Mouse (Mus musculus): ENCODE measurements at regions not wholly inside any gene's neighbourhood (a gene's known extent, or its start where the extent isn't known, plus 50 kb on each side); places are given as distances from the start of the nearest gene placed in this dataset.

- no peak for ATAC-seq (replicated peaks; ENCODE audit: low FRiP score, poor library complexity, severe bottlenecking)
Measured at GRCm38 (mm10) chr6:84514623-84515022, 79.1 kb downstream of the Cyp26b1 start.

- no peak for ATAC-seq (replicated peaks; ENCODE audit: low FRiP score, poor library complexity, severe bottlenecking)
Measured at GRCm38 (mm10) chr6:84508598-84508997, 85.1 kb downstream of the Cyp26b1 start.

- no peak for ATAC-seq (replicated peaks; ENCODE audit: low FRiP score, poor library complexity, severe bottlenecking)
Measured at GRCm38 (mm10) chr6:84506675-84507074, 87.0 kb downstream of the Cyp26b1 start.

GRCm38 (mm10) chr6:84500255-84500886, 93.3 kb downstream of the Cyp26b1 start:
- no peak for ATAC-seq (replicated peaks; ENCODE audit: low FRiP score, poor library complexity, severe bottlenecking)

GRCm38 (mm10) chr6:84498076-84498475, 95.6 kb downstream of the Cyp26b1 start:
- ATAC-seq (replicated peaks; ENCODE audit: low FRiP score, poor library complexity, severe bottlenecking) = no peak

GRCm38 (mm10) chr6:84493676-84494075, 100.0 kb downstream of the Cyp26b1 start:
- ATAC-seq (replicated peaks; ENCODE audit: low FRiP score, poor library complexity, severe bottlenecking) = no peak

- no peak for ATAC-seq (replicated peaks; ENCODE audit: low FRiP score, poor library complexity, severe bottlenecking)
Measured at GRCm38 (mm10) chr6:84493169-84493568, 100.5 kb downstream of the Cyp26b1 start.

GRCm38 (mm10) chr6:84492594-84492993, 101.1 kb downstream of the Cyp26b1 start:
- no peak for ATAC-seq (replicated peaks; ENCODE audit: low FRiP score, poor library complexity, severe bottlenecking)

GRCm38 (mm10) chr6:84491106-84491505, 102.6 kb downstream of the Cyp26b1 start:
- no peak for ATAC-seq (replicated peaks; ENCODE audit: low FRiP score, poor library complexity, severe bottlenecking)

GRCm38 (mm10) chr6:84481205-84481604, 112.5 kb downstream of the Cyp26b1 start:
- ATAC-seq (replicated peaks; ENCODE audit: low FRiP score, poor library complexity, severe bottlenecking) = no peak

GRCm38 (mm10) chr6:84477072-84477471, 116.6 kb downstream of the Cyp26b1 start:
- ATAC-seq (replicated peaks; ENCODE audit: low FRiP score, poor library complexity, severe bottlenecking) = no peak

- ATAC-seq (replicated peaks; ENCODE audit: low FRiP score, poor library complexity, severe bottlenecking) = no peak
Measured at GRCm38 (mm10) chr6:84476466-84476865, 117.2 kb downstream of the Cyp26b1 start.

GRCm38 (mm10) chr6:84474835-84475234, 118.9 kb downstream of the Cyp26b1 start:
- no peak for ATAC-seq (replicated peaks; ENCODE audit: low FRiP score, poor library complexity, severe bottlenecking)

GRCm38 (mm10) chr6:84473171-84473570, 120.5 kb downstream of the Cyp26b1 start:
- ATAC-seq (replicated peaks; ENCODE audit: low FRiP score, poor library complexity, severe bottlenecking) = no peak

- no peak for ATAC-seq (replicated peaks; ENCODE audit: low FRiP score, poor library complexity, severe bottlenecking)
Measured at GRCm38 (mm10) chr6:84472287-84472686, 121.4 kb downstream of the Cyp26b1 start.

GRCm38 (mm10) chr6:84467319-84467718, 126.4 kb downstream of the Cyp26b1 start:
- ATAC-seq (replicated peaks; ENCODE audit: low FRiP score, poor library complexity, severe bottlenecking) = no peak

GRCm38 (mm10) chr6:84466223-84466622, 127.5 kb downstream of the Cyp26b1 start:
- ATAC-seq (replicated peaks; ENCODE audit: low FRiP score, poor library complexity, severe bottlenecking) = no peak

- ATAC-seq (replicated peaks; ENCODE audit: low FRiP score, poor library complexity, severe bottlenecking) = no peak
Measured at GRCm38 (mm10) chr6:84465596-84465995, 128.1 kb downstream of the Cyp26b1 start.

- ATAC-seq (replicated peaks; ENCODE audit: low FRiP score, poor library complexity, severe bottlenecking) = no peak
Measured at GRCm38 (mm10) chr6:84463592-84464367, 129.9 kb downstream of the Cyp26b1 start.

- ATAC-seq (replicated peaks; ENCODE audit: low FRiP score, poor library complexity, severe bottlenecking) = no peak
Measured at GRCm38 (mm10) chr6:84456803-84457202, 136.9 kb downstream of the Cyp26b1 start.

- ATAC-seq (replicated peaks; ENCODE audit: low FRiP score, poor library complexity, severe bottlenecking) = no peak
Measured at GRCm38 (mm10) chr6:84445093-84445492, 148.6 kb downstream of the Cyp26b1 start.
